Comparison of ENCODE assay signal across 9 mouse cellular contexts in genomic region chr1:155109387-155110350, GRCm38 (mm10). TPM values are rescaled to one million over a fixed set of nuclear protein-coding genes. Genes with fewer than 3 reads are reported as not detected.
A peak's percentile ranks its signal among the peaks of the same experiment; 100 is the strongest.
DNase-seq lines count a peak whose midpoint lies in the region; ATAC-seq lines count a peak whose summit lies in the region.
"Had no signal": no experiment of that assay in that cellular context is flagged by ENCODE, and none has a peak within 500 bp of the region (broad histone marks: within the 10 kb centered on the region; RNA-seq: fewer than 3 reads in every experiment).

No protein-coding gene starts in this region.

- H3K4me2 ChIP-seq in neural tube, embryonic 11.5 days (ENCODE audit: low read depth), result no peak overlapping the region
- peak overlapping the region; percentile 62 for H3K4me2 ChIP-seq in heart, embryonic 13.5 days

- H3K36me3 ChIP-seq in neural tube, embryonic 11.5 days (ENCODE audit: control insufficient read depth, insufficient read depth, low read length), result no peaks in the 10 kb centered on the region
- no peaks in the 10 kb centered on the region for H3K36me3 ChIP-seq in heart, embryonic 13.5 days

- no peaks in the 10 kb centered on the region for H3K27me3 ChIP-seq in neural tube, embryonic 11.5 days (ENCODE audit: control insufficient read depth, insufficient read depth, low read length)
- H3K27me3 ChIP-seq in heart, embryonic 13.5 days (replicated peaks), result no peaks in the 10 kb centered on the region

- ATAC-seq in neural tube, embryonic 11.5 days (ENCODE audit: insufficient read depth, low FRiP score, low TSS enrichment), result no peak
- ATAC-seq in heart, embryonic 13.5 days (ENCODE audit: extremely low read depth, insufficient number of reproducible peaks, low FRiP score, low TSS enrichment), result no peak
- no peak for ATAC-seq in megakaryocyte-erythroid progenitor cell, adult 5-6 weeks (replicated peaks; ENCODE audit: low FRiP score, low TSS enrichment, poor library complexity, severe bottlenecking)

- no peak overlapping the region for H3K27ac ChIP-seq in neural tube, embryonic 11.5 days (ENCODE audit: low read depth, low read length)
- peak overlapping the region; percentile 92 for H3K27ac ChIP-seq in heart, embryonic 13.5 days (replicated peaks)

- whole genome bisulfite sequencing in neural tube, embryonic 11.5 days, result 22% methylated on average over 18 of the region's 18 CpGs
- WGBS in heart, embryonic 13.5 days, result 11% methylated on average over 18 of the region's 18 CpGs

- H3K4me3 ChIP-seq in neural tube, embryonic 11.5 days (ENCODE audit: low read depth, low read length), result no peak overlapping the region
- H3K4me3 ChIP-seq in heart, embryonic 13.5 days, result peak overlapping the region; percentile 25

- peaks cover 5% of the 10 kb centered on the region; the same call in 1 of the 2 replicates for H3K4me1 ChIP-seq in neural tube, embryonic 11.5 days (ENCODE audit: control insufficient read depth, insufficient read depth, low read length)
- peaks cover 60% of the 10 kb centered on the region for H3K4me1 ChIP-seq in heart, embryonic 13.5 days

- H3K9ac ChIP-seq in neural tube, embryonic 11.5 days (ENCODE audit: low read length), result 0 out of 2 replicates have a peak overlapping the region, but pooled peaks have one; percentile 16
- H3K9ac ChIP-seq in heart, embryonic 13.5 days, result peak overlapping the region; percentile 75

- H3K9me3 ChIP-seq in neural tube, embryonic 11.5 days (ENCODE audit: control insufficient read depth, low read length), result no peaks in the 10 kb centered on the region
- H3K9me3 ChIP-seq in heart, embryonic 13.5 days, result no peaks in the 10 kb centered on the region

- no peak for DNase-seq in neural tube, embryonic 11.5 days (ENCODE audit: low spot score)
- no peak for DNase-seq in neural tube, embryonic 10.5 days (ENCODE audit: extremely low spot score, low spot score)
- DNase-seq in lung, postnatal 14 days, result peak; percentile 29
- no peak for DNase-seq in adrenal gland, adult (ENCODE audit: inconsistent age in 2 of 2, low spot score in 1 of 2)
- no peak for DNase-seq in kidney, adult 11 months
- DNase-seq in kidney, postnatal 36 days, result no peak
- DNase-seq: adrenal gland, postnatal 36 days had no signal

RNA-seq across cellular contexts. Expression of gene Ier5, which starts 10.2 kb away (rescaled TPM):
- 17.3 and 19.3 TPM in 2 replicates for polyA plus RNA-seq in neural tube, embryonic 11.5 days (2014; fragmentation: Nextera tagmentation; extraction: Ambion mirVana)
- polyA plus RNA-seq in heart, embryonic 13.5 days (2015; fragmentation: Nextera tagmentation; extraction: Ambion mirVana), result 3.6 and 3.8 TPM in 2 replicates
- total RNA-seq in megakaryocyte-erythroid progenitor cell, adult 5-6 weeks (2014; fragmentation: Nextera tagmentation), result 5.7 and 7.1 TPM in 2 replicates
- total RNA-seq in megakaryocyte-erythroid progenitor cell, adult 5-6 weeks (2017), result 7.5 and 12.7 TPM in 2 replicates

RNA-seq across cellular contexts. Expression of gene Mr1, which starts 36.9 kb away (rescaled TPM):
- polyA plus RNA-seq in neural tube, embryonic 11.5 days (2014; fragmentation: Nextera tagmentation; extraction: Ambion mirVana), result 0.37 and 1.2 TPM in 2 replicates
- polyA plus RNA-seq in heart, embryonic 13.5 days (2015; fragmentation: Nextera tagmentation; extraction: Ambion mirVana), result 4.3 and 5.2 TPM in 2 replicates
- total RNA-seq in megakaryocyte-erythroid progenitor cell, adult 5-6 weeks (2014; fragmentation: Nextera tagmentation), result 6.1 and 7.8 TPM in 2 replicates
- total RNA-seq in megakaryocyte-erythroid progenitor cell, adult 5-6 weeks (2017), result 6.2 and 7.7 TPM in 2 replicates

RNA-seq across cellular contexts. Expression of gene Stx6, which starts 48.8 kb away (rescaled TPM):
- polyA plus RNA-seq in neural tube, embryonic 11.5 days (2014; fragmentation: Nextera tagmentation; extraction: Ambion mirVana), result 111 TPM in 2 replicates
- polyA plus RNA-seq in heart, embryonic 13.5 days (2015; fragmentation: Nextera tagmentation; extraction: Ambion mirVana), result 48.7 and 49.9 TPM in 2 replicates
- 12.2 and 24.8 TPM in 2 replicates for total RNA-seq in megakaryocyte-erythroid progenitor cell, adult 5-6 weeks (2014; fragmentation: Nextera tagmentation)
- total RNA-seq in megakaryocyte-erythroid progenitor cell, adult 5-6 weeks (2017), result 19.6 and 30.9 TPM in 2 replicates
